Mouse (Mus musculus) cerebellum, adult 9-11 months (tissue): ENCODE measurements around the gene Lgals3.
"Not testable (repeated sequence)": the region's sequence is repeated elsewhere in the genome, so short reads cannot be mapped to it uniquely, and the experiment has no call there.

Source experiments
- DNase-seq: peaks from one replicate; pipeline ENCODE4 v3.0.0; 2022

Gene Lgals3

GRCm38 (mm10) chr14:47367461-47367860, at the start of gene Lgals3:
Gene Lgals3, plus strand, starts transcription at chr14:47367751.
- no peak for DNase-seq

GRCm38 (mm10) chr14:47319362-47319761, 48.2 kb upstream of the Lgals3 start:
- DNase-seq, result no peak

- not testable (repeated sequence) for DNase-seq
Measured at GRCm38 (mm10) chr14:47321581-47321980, 46.0 kb upstream of the Lgals3 start.

GRCm38 (mm10) chr14:47325965-47326761, 41.4 kb upstream of the Lgals3 start:
- DNase-seq, result no peak

- DNase-seq, result no peak
Measured at GRCm38 (mm10) chr14:47327347-47327746, 40.2 kb upstream of the Lgals3 start.

- DNase-seq, result no peak
Measured at GRCm38 (mm10) chr14:47331920-47332319, 35.6 kb upstream of the Lgals3 start.

GRCm38 (mm10) chr14:47334819-47335218, 32.7 kb upstream of the Lgals3 start:
- DNase-seq, result no peak

- no peak for DNase-seq
Measured at GRCm38 (mm10) chr14:47335300-47335699, 32.3 kb upstream of the Lgals3 start.

GRCm38 (mm10) chr14:47340231-47340925, 27.2 kb upstream of the Lgals3 start:
- DNase-seq, result peak; percentile 6

GRCm38 (mm10) chr14:47341811-47342291, 25.7 kb upstream of the Lgals3 start:
- no peak for DNase-seq

GRCm38 (mm10) chr14:47346715-47347114, 20.8 kb upstream of the Lgals3 start:
- DNase-seq, result no peak

GRCm38 (mm10) chr14:47350974-47351373, 16.6 kb upstream of the Lgals3 start:
- DNase-seq, result no peak

- DNase-seq, result no peak
Measured at GRCm38 (mm10) chr14:47352272-47352671, 15.3 kb upstream of the Lgals3 start.

GRCm38 (mm10) chr14:47353240-47353639, 14.3 kb upstream of the Lgals3 start:
- DNase-seq, result no peak

GRCm38 (mm10) chr14:47354111-47354577, 13.4 kb upstream of the Lgals3 start:
- DNase-seq, result no peak

GRCm38 (mm10) chr14:47354948-47355347, 12.6 kb upstream of the Lgals3 start:
- DNase-seq, result no peak

GRCm38 (mm10) chr14:47356622-47357021, 10.9 kb upstream of the Lgals3 start:
- DNase-seq, result no peak

- DNase-seq, result no peak
Measured at GRCm38 (mm10) chr14:47359610-47360009, 7.9 kb upstream of the Lgals3 start.

- no peak for DNase-seq
Measured at GRCm38 (mm10) chr14:47361418-47361817, 6.1 kb upstream of the Lgals3 start.

- no peak for DNase-seq
Measured at GRCm38 (mm10) chr14:47361899-47362298, 5.7 kb upstream of the Lgals3 start.

GRCm38 (mm10) chr14:47364742-47365449, 2.7 kb upstream of the Lgals3 start:
- DNase-seq, result no peak

GRCm38 (mm10) chr14:47366881-47367321, 650 bp upstream of the Lgals3 start:
- peak; percentile 22 for DNase-seq

GRCm38 (mm10) chr14:47369741-47370140, 2.2 kb downstream of the Lgals3 start:
- DNase-seq, result no peak
